Mouse (Mus musculus): ENCODE results near the gene Tnfsf15. TPM values are rescaled to one million over a fixed set of nuclear protein-coding genes. Genes with fewer than 3 reads are reported as not detected.

The Tnfsf15 gene
- polyA plus RNA-seq, 1 experiment from 2014 or later, result 0.16 TPM

- H3K9me3 ChIP-seq (ENCODE audit: control insufficient read depth, low read length), result no peaks in the 10 kb centered on the region
- H3K27ac ChIP-seq (ENCODE audit: low read length), result no peak overlapping the region
- no peak for ATAC-seq
- no peaks in the 10 kb centered on the region for H3K27me3 ChIP-seq (replicated peaks; ENCODE audit: control insufficient read depth, insufficient read depth, low read length)
- 86% methylated on average over 3 of the region's 3 CpGs for WGBS
- no peak overlapping the region for H3K9ac ChIP-seq (ENCODE audit: low read depth, low read length)
- H3K4me3 ChIP-seq (ENCODE audit: low read length), result no peak overlapping the region
- H3K4me1 ChIP-seq (ENCODE audit: control insufficient read depth, insufficient read depth, low read length), result peaks cover 10% of the 10 kb centered on the region
- H3K4me2 ChIP-seq (ENCODE audit: low read depth, low read length), result no peak overlapping the region
- H3K36me3 ChIP-seq (ENCODE audit: control insufficient read depth, insufficient read depth, low read length), result no peaks in the 10 kb centered on the region
Observed at GRCm38 (mm10) chr4:63681557-63681956, 63.4 kb downstream of the Tnfsf15 start.

Other genes with a start within 250 kb of the Tnfsf15 start
- 2.9 and 3.0 TPM in 2 replicates for gene Whrn, start 249.1 kb downstream of the Tnfsf15 start, polyA plus RNA-seq (2015; fragmentation: Nextera tagmentation; extraction: Ambion mirVana)
- gene Atp6v1g1, start 200.3 kb downstream of the Tnfsf15 start, polyA plus RNA-seq (2015; fragmentation: Nextera tagmentation; extraction: Ambion mirVana), result 335 TPM in 2 replicates
- gene Tmem268, start 186.3 kb downstream of the Tnfsf15 start, polyA plus RNA-seq (2015; fragmentation: Nextera tagmentation; extraction: Ambion mirVana), result 15.9 and 18.6 TPM in 2 replicates
- not detected in 2 replicates for gene Gm11213, start 139.9 kb downstream of the Tnfsf15 start, polyA plus RNA-seq (2015; fragmentation: Nextera tagmentation; extraction: Ambion mirVana)
- not detected in 2 replicates for gene Tex48, start 122.7 kb downstream of the Tnfsf15 start, polyA plus RNA-seq (2015; fragmentation: Nextera tagmentation; extraction: Ambion mirVana)
- gene Gm11214, start 81.7 kb downstream of the Tnfsf15 start, polyA plus RNA-seq (2015; fragmentation: Nextera tagmentation; extraction: Ambion mirVana), result not detected in 2 replicates
- 0.04 TPM in 2 replicates for gene Tnfsf8, start 116.2 kb upstream of the Tnfsf15 start, polyA plus RNA-seq (2015; fragmentation: Nextera tagmentation; extraction: Ambion mirVana)